Mouse (Mus musculus): ENCODE measurements around the gene Pdp2. TPM values are rescaled to one million over a fixed set of nuclear protein-coding genes. Genes with fewer than 3 reads are reported as not detected.
A peak's percentile ranks its signal among the peaks of the same experiment; 100 is the strongest.
"Not testable (repeated sequence)": the region's sequence is repeated elsewhere in the genome, so short reads cannot be mapped to it uniquely, and the experiment has no call there.

Gene Pdp2
- total RNA-seq, 1 experiment from 2014 or later: 38.0 TPM

- peak; percentile 5 for DNase-seq
Measured at GRCm38 (mm10) chr8:104631975-104632374, 40.7 kb downstream of the Pdp2 start.

- DNase-seq: peak; percentile 3
Measured at GRCm38 (mm10) chr8:104632486-104632885, 41.2 kb downstream of the Pdp2 start.

- DNase-seq: peak; percentile 50
Measured at GRCm38 (mm10) chr8:104633156-104633744, 42.0 kb downstream of the Pdp2 start.

- DNase-seq: no peak
Measured at GRCm38 (mm10) chr8:104635004-104635710, 43.9 kb downstream of the Pdp2 start.

- no peak for DNase-seq
Measured at GRCm38 (mm10) chr8:104638010-104638409, 46.8 kb downstream of the Pdp2 start.

- DNase-seq: no peak
Measured at GRCm38 (mm10) chr8:104640241-104640640, 49.0 kb downstream of the Pdp2 start.

- DNase-seq: no peak
Measured at GRCm38 (mm10) chr8:104640831-104641370, 49.6 kb downstream of the Pdp2 start.

GRCm38 (mm10) chr8:104641426-104642323 lies 50.4 kb downstream of the Pdp2 start, which contains the start of gene Ciao2b:
Ciao2b (minus strand) TSS chr8:104641965.
- peak; percentile 93 for DNase-seq

- no peak for DNase-seq
Measured at GRCm38 (mm10) chr8:104642324-104642654, 51.0 kb downstream of the Pdp2 start.

- not testable (repeated sequence) for DNase-seq
Measured at GRCm38 (mm10) chr8:104644187-104644586, 52.9 kb downstream of the Pdp2 start.

Other genes with a start within 250 kb of the Pdp2 start
- 36.8 and 40.9 TPM in 2 replicates for gene Cmtm4, start 195.6 kb upstream of the Pdp2 start, total RNA-seq (2021)
- 93.9 and 128 TPM in 2 replicates for gene Dync1li2, start 148.4 kb upstream of the Pdp2 start, total RNA-seq (2021)
- gene Terb1, start 81.5 kb upstream of the Pdp2 start, total RNA-seq (2021): 0.23 TPM in 1 of 2 replicates, not detected in the other
- gene Nae1, start 56.8 kb upstream of the Pdp2 start, total RNA-seq (2021): 30.2 and 31.1 TPM in 2 replicates
- 4.0 and 4.1 TPM in 2 replicates for gene Car7, start 56.8 kb upstream of the Pdp2 start, total RNA-seq (2021)
- not detected in 2 replicates for gene Cdh16, start 32.9 kb downstream of the Pdp2 start, total RNA-seq (2021)
- gene Rrad, start 39.9 kb downstream of the Pdp2 start, total RNA-seq (2021): 2.4 and 5.1 TPM in 2 replicates
- 39.3 and 47.6 TPM in 2 replicates for gene Ciao2b, start 50.5 kb downstream of the Pdp2 start, total RNA-seq (2021)
- 1.1 and 18.7 TPM in 2 replicates for gene Ces2a, start 142.6 kb downstream of the Pdp2 start, total RNA-seq (2021)
- 0.56 and 4.1 TPM in 2 replicates for gene Ces2b, start 240.1 kb downstream of the Pdp2 start, total RNA-seq (2021)